Mouse (Mus musculus) brain, embryonic 14.5 days (tissue): Measurements from ENCODE around the gene Pir.

Experiments used
- CTCF ChIP-seq: fragments of 200-500 bp; IDR thresholded peaks from 2 replicates; pipeline ENCODE4 v1.5.1; 2012; ENCODE audit warnings: inconsistent platforms, mild to moderate bottlenecking, moderate library complexity, borderline replicate concordance; ENCODE audit not compliant: insufficient read depth, insufficient read length; ENCODE audit errors: extremely low read depth
- POLR2A ChIP-seq: fragments of 200-500 bp; IDR thresholded peaks from 2 replicates; pipeline ENCODE4 v1.6.1; 2012; ENCODE audit warnings: mild to moderate bottlenecking, inconsistent platforms, borderline replicate concordance; ENCODE audit not compliant: poor library complexity, insufficient read depth, insufficient read length, severe bottlenecking; ENCODE audit errors: extremely low read depth

DNA sequence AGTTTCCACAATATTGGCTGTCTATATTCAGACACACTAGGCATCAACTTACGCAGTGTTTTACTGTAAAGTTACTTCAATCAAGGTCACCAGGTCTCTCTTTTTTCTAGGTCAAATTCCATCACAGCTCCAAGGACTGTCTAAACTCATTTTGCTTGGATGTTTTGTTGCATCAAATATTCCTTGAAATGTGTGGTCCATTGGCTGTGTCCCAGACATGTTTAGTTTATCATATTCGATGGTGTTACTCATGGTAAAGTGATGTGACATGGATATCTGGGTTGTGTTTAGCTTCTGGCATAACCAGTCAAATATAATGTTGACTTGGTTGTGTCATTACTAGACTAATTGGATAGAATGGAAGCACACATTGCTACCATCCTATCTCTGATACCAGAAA is 61.2 kb downstream of the Pir start:
- no peak for TF ChIP-seq POLR2A
- no peak for TF ChIP-seq CTCF
